Mouse (Mus musculus): Measurements from ENCODE around the gene Gpbp1l1.

Gene Gpbp1l1

GRCm38 (mm10) chr4:116638821-116639220 is 81.4 kb downstream of the Gpbp1l1 start:
- no peak for DNase-seq (ENCODE audit: low spot score)

GRCm38 (mm10) chr4:116642071-116642470 is 84.6 kb downstream of the Gpbp1l1 start:
- DNase-seq (ENCODE audit: low spot score): no peak

All from adipocyte (in vitro differentiated cells).